Mouse (Mus musculus): ENCODE results near the gene Dnajc11. TPM values are rescaled to one million over a fixed set of nuclear protein-coding genes. Genes with fewer than 3 reads are reported as not detected.

The Dnajc11 gene
- polyA plus RNA-seq, 1 experiment: 45.5 TPM

GRCm38 (mm10) chr4:151922124-151922523, 11.4 kb upstream of the Dnajc11 start:
- Histone ChIP-seq H3K4me3 (no peak overlapping the region), H3K79me2 (ENCODE audit: control insufficient read depth, insufficient read depth) (no peaks in the 10 kb centered on the region), H3K27me3 (ENCODE audit: control insufficient read depth, insufficient read depth, insufficient read length) (peaks cover 10% of the 10 kb centered on the region), H3K4me2 (ENCODE audit: low read depth) (no peak overlapping the region), H3K36me3 (ENCODE audit: control insufficient read depth, insufficient read depth) (no peaks in the 10 kb centered on the region), H3ac (ENCODE audit: control insufficient read depth, insufficient read length) (no peak overlapping the region)
- TF ChIP-seq TCF12 (IDR thresholded peaks at IDR 0.05; ENCODE audit: insufficient read depth, poor library complexity, severe bottlenecking) (no peak), TCF3 (IDR thresholded peaks at IDR 0.05; ENCODE audit: insufficient read length, low read depth) (peak; percentile 65), REST (IDR thresholded peaks at IDR 0.05; ENCODE audit: insufficient read depth, insufficient read length) (no peak), SRF (IDR thresholded peaks at IDR 0.05; ENCODE audit: control insufficient read depth, insufficient read length, low read depth) (no peak), MYOG (IDR thresholded peaks at IDR 0.05; ENCODE audit: control insufficient read depth in 1 of 3, insufficient read depth in 1 of 3, insufficient read length in 2 of 3, low read depth in 2 of 3) (peak in 2 of 3 experiments; percentile 35 to 77), E2F4 (IDR thresholded peaks at IDR 0.05; ENCODE audit: insufficient read depth) (no peak), MAX (IDR thresholded peaks at IDR 0.05; ENCODE audit: low read depth) (no peak), MYOD1 (IDR thresholded peaks at IDR 0.05; ENCODE audit: control insufficient read depth in 1 of 3, insufficient read length in 2 of 3, low read depth in 2 of 3) (peak in 2 of 3 experiments; percentile 54 to 62)

GRCm38 (mm10) chr4:151932576-151933504, 651 bp upstream of the Dnajc11 start:
- Histone ChIP-seq H3K4me2 (ENCODE audit: low read depth) (peak overlapping the region; percentile 55), H3K79me2 (ENCODE audit: control insufficient read depth, insufficient read depth) (peaks cover 43% of the 10 kb centered on the region), H3ac (ENCODE audit: control insufficient read depth, insufficient read length) (peak overlapping the region; percentile 77), H3K27me3 (ENCODE audit: control insufficient read depth, insufficient read depth, insufficient read length) (no peaks in the 10 kb centered on the region), H3K4me3 (peak overlapping the region; percentile 82), H3K36me3 (ENCODE audit: control insufficient read depth, insufficient read depth) (no peaks in the 10 kb centered on the region)
- TF ChIP-seq SRF (IDR thresholded peaks at IDR 0.05; ENCODE audit: control insufficient read depth, insufficient read length, low read depth): no peak
- TF ChIP-seq POLR2A (IDR thresholded peaks at IDR 0.05; ENCODE audit: insufficient read length, low read depth): no peak
- no peak for TF ChIP-seq E2F4 (IDR thresholded peaks at IDR 0.05; ENCODE audit: insufficient read depth)
- TF ChIP-seq MAX (IDR thresholded peaks at IDR 0.05; ENCODE audit: low read depth): no peak
- TF ChIP-seq POLR2AphosphoS2 (IDR thresholded peaks at IDR 0.05; ENCODE audit: insufficient read length, low read depth): no peak
- TF ChIP-seq REST (IDR thresholded peaks at IDR 0.05; ENCODE audit: insufficient read depth, insufficient read length): no peak

- no peaks in the 10 kb centered on the region for H3K27me3 ChIP-seq (ENCODE audit: control insufficient read depth, insufficient read depth, insufficient read length)
Observed at GRCm38 (mm10) chr4:151934215-151934572, 703 bp downstream of the Dnajc11 start.

GRCm38 (mm10) chr4:151937441-151937840, 4.0 kb downstream of the Dnajc11 start:
- no peak for TF ChIP-seq REST (IDR thresholded peaks at IDR 0.05; ENCODE audit: insufficient read depth, insufficient read length)
- TF ChIP-seq POLR2A (IDR thresholded peaks at IDR 0.05; ENCODE audit: insufficient read length, low read depth): no peak
- Histone ChIP-seq H3ac (ENCODE audit: control insufficient read depth, insufficient read length) (no peak overlapping the region), H3K36me3 (ENCODE audit: control insufficient read depth, insufficient read depth) (no peaks in the 10 kb centered on the region), H3K4me2 (ENCODE audit: low read depth) (no peak overlapping the region), H3K27me3 (ENCODE audit: control insufficient read depth, insufficient read depth, insufficient read length) (no peaks in the 10 kb centered on the region), H3K4me3 (no peak overlapping the region), H3K79me2 (ENCODE audit: control insufficient read depth, insufficient read depth) (peaks cover 77% of the 10 kb centered on the region)

More at GRCm38 (mm10) chr4:151934215-151934572, 703 bp downstream of the Dnajc11 start:
- peak overlapping the region; percentile 96 for H3K4me2 ChIP-seq (ENCODE audit: low read depth)
- peak overlapping the region; percentile 77 for H3ac ChIP-seq (ENCODE audit: control insufficient read depth, insufficient read length)
- peaks cover 56% of the 10 kb centered on the region for H3K79me2 ChIP-seq (ENCODE audit: control insufficient read depth, insufficient read depth)
- H3K36me3 ChIP-seq (ENCODE audit: control insufficient read depth, insufficient read depth): no peaks in the 10 kb centered on the region
- TF ChIP-seq TCF12 (IDR thresholded peaks at IDR 0.05; ENCODE audit: insufficient read depth, poor library complexity, severe bottlenecking) (no peak), POLR2AphosphoS2 (IDR thresholded peaks at IDR 0.05; ENCODE audit: insufficient read length, low read depth) (no peak), MYOD1 (IDR thresholded peaks at IDR 0.05; ENCODE audit: control insufficient read depth in 1 of 3, insufficient read length in 2 of 3, low read depth in 2 of 3) (no peak), CEBPB (IDR thresholded peaks at IDR 0.05; ENCODE audit: insufficient read depth, poor library complexity, severe bottlenecking) (no peak), E2F4 (IDR thresholded peaks at IDR 0.05; ENCODE audit: insufficient read depth) (no peak), TCF3 (IDR thresholded peaks at IDR 0.05; ENCODE audit: insufficient read length, low read depth) (no peak), POLR2A (IDR thresholded peaks at IDR 0.05; ENCODE audit: insufficient read length, low read depth) (no peak), MAX (IDR thresholded peaks at IDR 0.05; ENCODE audit: low read depth) (no peak), SRF (IDR thresholded peaks at IDR 0.05; ENCODE audit: control insufficient read depth, insufficient read length, low read depth) (no peak), REST (IDR thresholded peaks at IDR 0.05; ENCODE audit: insufficient read depth, insufficient read length) (no peak), USF1 (IDR thresholded peaks at IDR 0.05; ENCODE audit: low read depth) (no peak), MYOG (IDR thresholded peaks at IDR 0.05; ENCODE audit: control insufficient read depth in 1 of 3, insufficient read depth in 1 of 3, insufficient read length in 2 of 3, low read depth in 2 of 3) (no peak)
- H3K4me3 ChIP-seq: peak overlapping the region; percentile 82

GRCm38 (mm10) chr4:151938089-151938488, 4.6 kb downstream of the Dnajc11 start:
- no peak overlapping the region for H3K4me2 ChIP-seq (ENCODE audit: low read depth)
- no peaks in the 10 kb centered on the region for H3K27me3 ChIP-seq (ENCODE audit: control insufficient read depth, insufficient read depth, insufficient read length)
- H3ac ChIP-seq (ENCODE audit: control insufficient read depth, insufficient read length): no peak overlapping the region
- no peak overlapping the region for H3K4me3 ChIP-seq
- TF ChIP-seq TCF3 (IDR thresholded peaks at IDR 0.05; ENCODE audit: insufficient read length, low read depth): no peak
- TF ChIP-seq MAX (IDR thresholded peaks at IDR 0.05; ENCODE audit: low read depth): no peak
- TF ChIP-seq USF1 (IDR thresholded peaks at IDR 0.05; ENCODE audit: low read depth): no peak
- no peak for TF ChIP-seq POLR2AphosphoS2 (IDR thresholded peaks at IDR 0.05; ENCODE audit: insufficient read length, low read depth)
- no peak for TF ChIP-seq POLR2A (IDR thresholded peaks at IDR 0.05; ENCODE audit: insufficient read length, low read depth)
- no peak for TF ChIP-seq SRF (IDR thresholded peaks at IDR 0.05; ENCODE audit: control insufficient read depth, insufficient read length, low read depth)
- no peak for TF ChIP-seq REST (IDR thresholded peaks at IDR 0.05; ENCODE audit: insufficient read depth, insufficient read length)
- no peak for TF ChIP-seq MYOG (IDR thresholded peaks at IDR 0.05; ENCODE audit: control insufficient read depth in 1 of 3, insufficient read depth in 1 of 3, insufficient read length in 2 of 3, low read depth in 2 of 3)
- TF ChIP-seq E2F4 (IDR thresholded peaks at IDR 0.05; ENCODE audit: insufficient read depth): no peak
- no peak for TF ChIP-seq TCF12 (IDR thresholded peaks at IDR 0.05; ENCODE audit: insufficient read depth, poor library complexity, severe bottlenecking)
- no peak for TF ChIP-seq MYOD1 (IDR thresholded peaks at IDR 0.05; ENCODE audit: control insufficient read depth in 1 of 3, insufficient read length in 2 of 3, low read depth in 2 of 3)
- no peaks in the 10 kb centered on the region for H3K36me3 ChIP-seq (ENCODE audit: control insufficient read depth, insufficient read depth)
- peaks cover 79% of the 10 kb centered on the region for H3K79me2 ChIP-seq (ENCODE audit: control insufficient read depth, insufficient read depth)
